Mouse (Mus musculus) embryonic facial prominence, embryonic 10.5 days (tissue): ENCODE measurements around the gene Slc22a17. TPM values are rescaled to one million over a fixed set of nuclear protein-coding genes. Genes with fewer than 3 reads are reported as not detected.

ENCODE experiments used
- DNase-seq: peaks from one replicate; pipeline ENCODE4 v3.0.0-alpha.2; 2017; ENCODE audit warnings: low spot score
- H3K27ac ChIP-seq: fragments of 300-500 bp; sonication (generic); replicated peaks from 2 replicates; pipeline ENCODE4 v1.5.1; 2016; ENCODE audit warnings: mild to moderate bottlenecking
- H3K27me3 ChIP-seq: fragments of 300-500 bp; sonication (generic); replicated peaks from 2 replicates; pipeline ENCODE4 v1.6.1; 2016; ENCODE audit warnings: low read depth, mild to moderate bottlenecking; ENCODE audit not compliant: poor library complexity, severe bottlenecking
- H3K36me3 ChIP-seq: fragments of 300-500 bp; sonication (generic); replicated peaks from 2 replicates; pipeline ENCODE4 v1.6.1; 2016; ENCODE audit warnings: mild to moderate bottlenecking, moderate library complexity
- H3K4me1 ChIP-seq: fragments of 300-500 bp; sonication (generic); 2 replicates; pipeline ENCODE4 v1.6.1; 2016
- H3K4me3 ChIP-seq: fragments of 300-500 bp; sonication (generic); 2 replicates; pipeline ENCODE4 v1.5.1; 2016; ENCODE audit warnings: mild to moderate bottlenecking, moderate library complexity
- H3K9me3 ChIP-seq: fragments of 300-500 bp; sonication (generic); 2 replicates; pipeline ENCODE4 v1.6.1; 2016; ENCODE audit warnings: mild to moderate bottlenecking
- WGBS: fragments of 180-500 bp; shearing (Covaris S2); methylation state at CpG from one replicate; pipeline ENCODE4 v1.1.7; 2016; 5-methylcytosine and 5-hydroxymethylcytosine counted together
- polyA plus RNA-seq: library from polyadenylated mRNA; unstranded; fragments of >200 nt; fragmentation: Nextera tagmentation; extraction: Ambion mirVana; gene quantifications from 2 replicates; pipeline ENCODE4 v1.2.1, GENCODE M21; 2016

Slc22a17 gene
- polyA plus RNA-seq, 1 experiment from 2014 or later: 45.7 TPM

DNA sequence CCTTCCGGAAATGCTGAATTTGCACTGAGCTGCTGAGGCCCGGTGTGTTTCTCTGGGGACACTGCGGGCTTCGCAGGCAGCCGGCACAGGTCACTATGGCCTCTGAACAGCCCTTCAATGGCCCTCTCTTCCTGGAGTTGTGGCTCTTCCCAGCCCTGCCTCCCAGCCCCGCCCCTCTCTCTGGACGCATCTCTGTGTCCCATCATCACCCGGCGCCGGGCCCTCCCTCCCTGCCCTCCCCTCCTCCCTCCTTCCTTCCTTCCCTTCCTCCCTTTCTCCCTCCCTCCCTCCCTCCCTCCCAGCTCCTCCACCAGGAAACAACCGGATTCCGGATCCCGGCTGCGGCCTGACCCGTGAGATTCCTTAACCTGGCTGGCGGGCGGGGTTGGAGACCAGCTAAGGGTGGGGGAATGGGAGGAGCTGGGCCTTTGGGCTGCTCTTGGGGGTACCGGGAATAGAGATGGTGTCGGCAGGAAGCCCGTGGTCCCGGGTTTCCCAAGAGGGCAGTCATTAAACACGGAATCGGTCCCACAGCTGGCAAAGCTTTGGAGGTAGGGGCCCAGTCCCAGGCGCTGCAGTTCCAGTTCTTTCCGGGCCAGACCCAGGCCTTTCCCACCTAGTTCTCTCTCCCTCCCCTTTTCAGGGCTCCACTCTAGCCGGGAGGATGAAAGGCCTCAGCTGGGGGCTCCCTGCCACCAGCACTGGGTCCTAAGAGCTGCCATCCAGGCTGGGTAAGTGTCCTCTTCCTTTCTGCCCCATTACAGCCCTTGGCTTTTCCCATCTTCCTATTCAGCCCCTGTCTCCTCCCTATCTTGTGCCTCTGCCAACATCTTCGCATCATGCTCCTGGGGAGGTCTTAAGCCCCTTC lies 29.5 kb downstream of the Slc22a17 start, which contains the start of the genes Bcl2l2 and Gm20521:
Bcl2l2 (plus strand) TSS at position 224 of the 868 bp plus-strand sequence.
Gm20521 (plus strand) TSS at position 288 of the 868 bp plus-strand sequence.
- DNase-seq: peak; percentile 94
- Histone ChIP-seq H3K36me3 (peaks cover 26% of the 10 kb centered on the region), H3K27me3 (peaks cover 7% of the 10 kb centered on the region), H3K9me3 (no peaks in the 10 kb centered on the region), H3K4me1 (peaks cover 31% of the 10 kb centered on the region), H3K4me3 (peak within 1 kb of the TSS; percentile 70), H3K27ac (peak within 1 kb of the TSS; percentile 92)
- 1% methylated on average over 27 of the region's 27 CpGs for WGBS

DNA sequence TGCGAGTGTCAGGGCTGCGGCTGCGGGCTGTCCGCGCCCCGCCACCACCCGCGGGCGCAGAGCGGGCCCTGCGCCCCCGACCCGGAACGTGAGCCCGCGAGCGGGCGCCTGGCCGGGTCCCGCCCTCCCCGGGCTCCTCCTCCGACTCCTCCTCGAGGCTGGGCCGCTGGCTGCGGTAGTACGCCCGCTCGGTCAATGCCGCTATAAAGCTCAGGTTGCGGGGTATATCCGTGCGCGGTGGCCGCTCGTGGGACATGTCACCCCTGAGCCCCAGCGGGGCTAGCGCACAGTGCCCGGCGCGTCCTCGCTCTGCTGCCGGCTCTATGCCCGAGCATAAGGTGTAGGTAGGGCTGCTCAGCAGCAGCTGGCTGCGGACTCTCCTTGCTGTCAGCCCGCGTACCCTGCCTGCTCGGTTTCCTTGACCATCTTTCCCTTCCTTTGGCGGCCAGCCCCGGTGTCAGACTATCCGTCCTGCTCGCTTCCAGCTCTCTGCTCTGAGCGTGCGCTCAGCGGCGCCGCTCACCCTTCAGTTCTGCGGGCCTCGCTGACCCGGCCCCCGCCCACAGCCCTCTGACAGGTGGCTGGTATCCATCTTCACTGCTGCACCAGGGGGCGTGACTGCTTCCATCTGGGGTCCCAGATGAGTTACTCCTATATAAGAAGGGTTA lies 35.8 kb downstream of the Slc22a17 start, which contains the start of gene Ppp1r3e:
Ppp1r3e (minus strand) TSS at position 503 of the 668 bp plus-strand sequence.
- H3K36me3 ChIP-seq: no peaks in the 10 kb centered on the region
- peak; percentile 74 for DNase-seq
- H3K4me3 ChIP-seq: peak within 1 kb of the TSS; percentile 85
- peak within 1 kb of the TSS; percentile 86 for H3K27ac ChIP-seq
- peaks cover 23% of the 10 kb centered on the region for H3K4me1 ChIP-seq
- H3K27me3 ChIP-seq: peaks cover 48% of the 10 kb centered on the region
- under 1% methylated on average over 61 of the region's 61 CpGs for WGBS
- H3K9me3 ChIP-seq: no peaks in the 10 kb centered on the region

DNA sequence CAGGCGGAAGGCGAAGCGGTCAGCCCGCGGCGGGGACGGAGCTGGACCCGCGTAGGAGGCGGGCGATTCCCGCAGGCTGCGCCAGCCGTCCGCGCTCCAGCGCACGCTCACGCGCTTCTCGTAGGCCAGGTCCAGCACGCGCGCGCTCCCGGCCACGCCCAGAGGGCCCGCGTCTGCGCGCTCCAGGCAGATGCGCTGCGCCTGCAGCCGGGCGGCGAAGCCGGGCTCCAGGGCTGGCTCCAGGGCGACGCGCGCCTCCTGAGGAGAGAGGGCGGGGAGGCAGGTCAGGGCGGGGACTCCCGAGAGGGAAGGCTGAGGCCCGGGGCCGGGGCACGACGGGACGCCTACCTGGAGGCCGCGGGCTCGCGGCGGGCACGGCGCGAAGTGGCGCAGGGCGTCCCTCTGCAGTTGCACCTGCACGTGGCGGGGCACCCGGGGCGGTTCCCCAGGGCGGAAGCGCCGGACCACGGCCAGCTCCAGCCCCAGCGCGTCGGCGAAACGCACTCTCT lies 36.3 kb downstream of the Slc22a17 start:
- no peaks in the 10 kb centered on the region for H3K36me3 ChIP-seq
- DNase-seq: peak; percentile 90
- H3K27me3 ChIP-seq: peaks cover 48% of the 10 kb centered on the region
- peak overlapping the region; percentile 86 for H3K27ac ChIP-seq
- H3K4me3 ChIP-seq: peak overlapping the region; percentile 85
- under 1% methylated on average over 72 of the region's 72 CpGs for WGBS
- no peaks in the 10 kb centered on the region for H3K9me3 ChIP-seq
- peaks cover 23% of the 10 kb centered on the region for H3K4me1 ChIP-seq

DNA sequence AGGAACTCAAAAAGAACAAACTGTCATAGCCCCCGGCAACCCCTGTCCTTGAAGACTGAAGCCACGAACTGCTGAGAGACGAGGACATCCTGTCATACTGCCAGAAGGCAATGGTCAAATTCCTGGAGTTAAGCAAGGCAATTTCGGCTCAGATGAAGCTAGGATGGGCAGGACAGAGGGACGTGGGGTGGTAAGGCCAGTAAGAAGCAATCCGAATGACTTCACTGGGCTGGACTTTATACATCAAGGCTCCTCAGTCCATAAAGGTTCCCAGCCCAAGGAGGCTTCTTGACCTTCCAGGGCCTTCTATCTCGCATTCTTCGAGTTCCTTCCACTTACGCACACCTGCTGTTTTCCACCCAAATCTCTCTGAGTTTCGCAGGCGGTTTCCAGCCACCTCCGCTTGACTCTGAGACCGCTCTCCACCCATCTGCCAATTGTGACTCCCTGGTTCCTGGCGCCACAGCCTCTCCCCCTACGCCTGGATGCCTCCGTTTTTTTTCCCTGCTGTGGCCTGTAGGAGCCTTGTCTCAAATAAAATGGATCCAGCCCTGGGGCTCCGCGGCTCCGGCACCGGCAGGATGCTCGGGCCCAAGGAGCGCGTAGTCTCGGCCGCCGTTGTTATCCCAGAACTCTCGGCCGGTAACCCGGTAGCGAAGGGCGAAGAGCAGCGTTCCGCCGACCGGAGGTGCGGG lies 36.9 kb downstream of the Slc22a17 start:
- Histone ChIP-seq H3K4me3 (peak overlapping the region; percentile 85), H3K9me3 (no peaks in the 10 kb centered on the region), H3K27me3 (peaks cover 48% of the 10 kb centered on the region), H3K27ac (peak overlapping the region; percentile 86), H3K36me3 (no peaks in the 10 kb centered on the region), H3K4me1 (peaks cover 23% of the 10 kb centered on the region)
- WGBS: 2% methylated on average over 36 of the region's 36 CpGs
- no peak for DNase-seq

DNA sequence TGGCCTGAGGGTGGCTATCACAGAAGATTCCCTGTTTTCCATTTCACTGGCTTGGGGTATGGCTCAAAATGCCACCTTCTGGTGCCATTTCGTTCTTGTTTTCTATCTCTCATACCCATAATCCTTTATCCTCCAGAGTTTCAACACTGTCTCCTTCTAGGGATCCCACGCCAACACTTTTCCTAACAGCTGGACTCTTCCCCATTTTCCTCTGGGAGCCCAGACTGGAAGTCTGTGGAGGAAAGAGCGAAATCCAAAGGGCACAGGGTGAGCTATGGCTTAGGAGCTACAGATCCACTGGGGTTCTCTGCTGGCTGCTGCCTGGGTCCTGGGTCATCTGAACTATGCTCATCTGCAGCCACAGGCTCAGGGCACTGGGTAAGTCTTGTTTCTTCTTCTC lies 38.8 kb downstream of the Slc22a17 start:
- 90% methylated on average over 3 of the region's 3 CpGs for WGBS
- DNase-seq: no peak
- Histone ChIP-seq H3K27me3 (peaks cover 48% of the 10 kb centered on the region), H3K27ac (no peak overlapping the region), H3K4me1 (peaks cover 23% of the 10 kb centered on the region), H3K4me3 (no peak overlapping the region), H3K9me3 (no peaks in the 10 kb centered on the region), H3K36me3 (no peaks in the 10 kb centered on the region)

DNA sequence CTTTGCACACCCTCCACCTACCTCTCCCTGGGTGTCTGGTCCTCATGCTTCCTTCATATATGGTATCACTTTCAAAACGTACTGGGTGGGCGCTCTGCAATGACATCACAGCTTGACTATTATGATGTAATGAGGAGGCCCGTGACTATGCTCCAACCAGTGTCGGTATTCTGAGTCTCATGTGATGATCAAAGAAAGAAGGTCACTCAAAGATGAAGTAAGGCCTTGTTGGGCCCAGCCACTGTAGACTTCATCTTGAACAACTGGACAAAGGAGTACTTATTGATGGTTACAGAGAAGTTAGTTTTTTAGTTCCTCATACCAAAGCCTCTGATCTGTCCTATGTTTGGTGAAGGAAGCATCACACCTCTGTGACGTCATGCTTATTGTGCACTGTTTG lies 42.1 kb downstream of the Slc22a17 start, which contains the start of gene Homez:
Homez (minus strand) TSS at position 101 of the 400 bp plus-strand sequence.
- WGBS: 89% methylated on average over 5 of the region's 5 CpGs
- no peak for DNase-seq
- Histone ChIP-seq H3K4me1 (peaks cover 4% of the 10 kb centered on the region), H3K9me3 (no peaks in the 10 kb centered on the region), H3K27me3 (peaks cover 19% of the 10 kb centered on the region; the same call in 1 of the 2 replicates), H3K27ac (no peak within 1 kb of the TSS), H3K4me3 (no peak within 1 kb of the TSS), H3K36me3 (no peaks in the 10 kb centered on the region)

DNA sequence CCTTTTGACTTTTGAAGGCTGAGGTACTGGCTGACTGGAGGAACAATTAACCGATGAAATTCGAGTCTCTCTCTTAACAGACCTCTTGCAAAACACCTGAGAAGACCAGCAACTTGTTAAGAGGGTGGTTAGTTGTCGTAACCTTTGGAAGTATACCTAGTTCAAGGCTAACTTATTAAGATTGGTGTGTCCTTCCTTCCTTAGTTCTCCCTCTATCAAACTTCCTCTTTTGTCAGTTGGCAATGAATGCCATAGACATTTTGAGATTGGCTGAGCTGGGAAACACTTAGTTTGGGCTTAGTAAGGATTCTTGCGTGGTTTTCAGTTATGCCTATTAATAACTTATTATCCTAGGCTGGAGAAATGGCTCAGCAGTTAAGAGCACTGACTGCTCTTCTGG lies 44.9 kb downstream of the Slc22a17 start:
- H3K27ac ChIP-seq: no peak overlapping the region
- no peak overlapping the region for H3K4me3 ChIP-seq
- no peak for DNase-seq

DNA sequence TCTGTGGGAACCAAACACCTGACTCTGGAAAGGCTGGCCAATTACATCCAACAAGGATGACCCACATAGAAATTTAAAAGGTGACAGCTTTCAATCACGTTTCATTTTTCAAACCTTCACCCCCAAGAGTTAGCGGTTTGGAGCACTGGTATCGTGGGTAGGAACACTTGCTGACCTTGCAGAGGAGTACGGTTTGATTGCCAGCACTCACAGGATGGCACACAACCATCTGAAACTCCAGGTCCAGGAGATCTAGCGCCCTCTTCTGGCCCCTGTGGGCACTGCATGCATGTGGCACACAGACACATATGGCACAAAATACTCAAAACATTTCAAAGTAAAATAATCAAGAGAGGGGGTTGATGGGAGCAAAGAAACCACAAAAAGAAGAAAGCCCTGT lies 46.0 kb downstream of the Slc22a17 start:
- DNase-seq: peak; percentile 39

More for the DNA sequence above, 44.9 kb downstream of the Slc22a17 start:
- Histone ChIP-seq H3K36me3 (no peaks in the 10 kb centered on the region), H3K27me3 (no peaks in the 10 kb centered on the region), H3K4me1 (peaks cover 5% of the 10 kb centered on the region), H3K9me3 (no peaks in the 10 kb centered on the region)
- WGBS: 87% methylated on average over 4 of the region's 4 CpGs

DNA sequence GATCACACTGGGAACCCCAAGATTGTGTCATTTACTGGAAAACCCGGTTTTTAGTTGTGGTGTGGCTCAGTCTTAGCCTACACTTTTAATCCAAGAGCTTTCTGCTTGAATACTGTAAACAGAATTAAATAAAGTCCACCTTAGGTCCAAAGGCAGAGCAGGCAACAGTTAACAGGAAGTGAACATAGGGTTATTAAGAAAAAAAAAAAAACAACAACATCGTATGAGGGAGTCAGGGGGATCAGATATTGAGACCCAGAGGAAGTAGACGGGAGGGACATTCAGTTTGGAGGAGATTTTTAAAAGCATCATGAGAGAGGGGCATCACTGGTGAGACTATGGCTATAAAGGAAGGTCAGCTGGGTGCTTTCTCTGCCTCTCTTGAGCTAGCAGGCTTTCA lies 46.7 kb downstream of the Slc22a17 start:
- no peak overlapping the region for H3K27ac ChIP-seq
- H3K9me3 ChIP-seq: no peaks in the 10 kb centered on the region
- no peak for DNase-seq
- H3K4me3 ChIP-seq: no peak overlapping the region
- H3K36me3 ChIP-seq: no peaks in the 10 kb centered on the region
- no peaks in the 10 kb centered on the region for H3K27me3 ChIP-seq
- peaks cover 14% of the 10 kb centered on the region for H3K4me1 ChIP-seq
- WGBS: 61% methylated on average over 3 of the region's 3 CpGs

More for the DNA sequence above, 46.0 kb downstream of the Slc22a17 start:
- no peaks in the 10 kb centered on the region for H3K36me3 ChIP-seq
- no peaks in the 10 kb centered on the region for H3K9me3 ChIP-seq
- H3K4me3 ChIP-seq: no peak overlapping the region
- no peaks in the 10 kb centered on the region for H3K27me3 ChIP-seq
- peaks cover 14% of the 10 kb centered on the region for H3K4me1 ChIP-seq
- no peak overlapping the region for H3K27ac ChIP-seq
- 54% methylated on average over 5 of the region's 5 CpGs for WGBS

DNA sequence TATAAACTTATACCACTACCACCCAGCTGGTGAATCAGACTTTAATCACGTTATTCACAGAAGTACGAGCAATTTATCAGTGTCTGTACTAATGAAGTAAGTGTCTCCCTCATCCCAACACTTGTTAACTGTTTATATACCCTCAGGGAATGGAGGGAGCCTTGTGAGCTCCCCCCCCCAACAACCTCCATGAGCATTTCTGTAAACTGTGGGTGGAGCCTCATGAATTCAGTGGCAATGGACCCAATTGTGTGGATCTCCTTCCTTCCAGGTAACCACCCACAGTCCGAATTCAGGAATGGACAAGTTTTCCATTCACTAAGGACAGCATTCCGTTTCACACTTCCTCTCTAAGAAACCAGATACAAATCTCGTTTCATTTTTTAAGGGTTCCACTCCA lies 47.3 kb downstream of the Slc22a17 start:
- H3K36me3 ChIP-seq: no peaks in the 10 kb centered on the region
- no peak overlapping the region for H3K4me3 ChIP-seq
- no peak for DNase-seq
- 84% methylated on average over 5 of the region's 5 CpGs for WGBS
- no peak overlapping the region for H3K27ac ChIP-seq
- no peaks in the 10 kb centered on the region for H3K27me3 ChIP-seq
- H3K4me1 ChIP-seq: peaks cover 14% of the 10 kb centered on the region
- H3K9me3 ChIP-seq: no peaks in the 10 kb centered on the region

DNA sequence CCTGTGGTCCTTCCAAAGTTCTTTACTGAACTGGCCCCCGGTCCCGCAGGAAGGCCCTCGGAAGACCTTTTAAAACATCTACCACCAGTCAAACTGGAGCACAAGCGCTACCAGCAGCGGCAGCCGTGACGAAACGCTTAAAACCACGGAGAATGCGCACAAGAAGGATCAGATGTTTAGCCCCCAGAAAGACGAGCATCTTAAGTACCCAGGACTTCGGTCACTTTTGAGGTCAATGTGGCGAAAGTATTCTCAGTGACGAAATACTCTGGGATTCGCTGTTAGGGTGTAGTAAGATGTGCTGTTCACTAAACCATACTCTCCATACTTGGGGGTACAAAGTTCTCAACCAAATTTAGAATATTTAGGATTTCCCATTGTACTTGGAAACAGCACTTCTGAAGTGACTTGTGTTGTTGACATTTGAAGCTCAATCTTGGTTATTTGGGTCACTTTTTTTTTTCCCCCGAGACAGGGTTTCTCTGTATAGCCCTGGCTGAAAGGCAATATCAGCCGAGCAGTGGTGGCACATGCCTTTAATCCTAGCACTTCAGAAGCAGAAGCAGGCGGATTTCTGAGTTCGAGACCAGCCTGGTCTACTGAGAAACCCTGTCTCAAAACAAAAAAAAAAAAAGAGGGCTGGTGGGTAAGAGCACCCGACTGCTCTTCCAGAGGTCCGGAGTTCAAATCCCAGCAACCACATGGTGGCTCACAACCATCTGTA lies 48.5 kb downstream of the Slc22a17 start:
- Histone ChIP-seq H3K36me3 (no peaks in the 10 kb centered on the region), H3K4me1 (peaks cover 14% of the 10 kb centered on the region), H3K27me3 (no peaks in the 10 kb centered on the region), H3K4me3 (peak overlapping the region; percentile 95), H3K9me3 (no peaks in the 10 kb centered on the region), H3K27ac (peak overlapping the region; percentile 94)
- WGBS: 17% methylated on average over 21 of the region's 21 CpGs
- DNase-seq: no peak
